Mouse (Mus musculus) megakaryocyte, embryonic 14.5 days (primary cell): ENCODE data around the gene Cacybp.

ENCODE experiments used
- FLI1 ChIP-seq: IDR thresholded peaks from 2 replicates; pipeline ENCODE4 v1.6.1; 2012; ENCODE audit warnings: low read length, inconsistent platforms, mixed read lengths
- GATA1 ChIP-seq: IDR thresholded peaks from 3 replicates; pipeline ENCODE4 v1.6.1; 2012; ENCODE audit warnings: mixed read lengths, low read length, inconsistent platforms, borderline replicate concordance

DNA sequence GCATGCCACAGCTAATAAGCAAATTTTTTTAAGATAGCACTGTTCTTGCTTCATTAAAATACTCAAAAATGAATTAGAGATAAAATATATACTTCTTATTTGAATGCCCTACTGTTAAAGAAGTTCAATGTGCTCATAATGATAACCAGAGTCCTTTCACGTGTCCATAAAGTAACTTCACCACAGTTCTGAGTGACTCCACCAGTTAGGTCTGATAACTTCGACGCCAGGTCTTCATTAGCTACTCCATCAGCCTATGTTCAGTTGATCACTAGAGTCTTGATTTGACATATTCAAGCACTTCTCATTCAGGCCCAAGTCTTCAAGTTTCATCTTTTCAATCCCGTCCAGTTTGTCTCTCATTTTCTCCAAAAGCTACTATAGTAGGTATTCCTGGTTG is 14.5 kb upstream of the Cacybp start:
- TF ChIP-seq FLI1 (no peak), GATA1 (no peak)
